Mouse (Mus musculus) limb, embryonic 14.5 days (tissue): ENCODE results near the gene Gsg1l. TPM values are rescaled to one million over a fixed set of nuclear protein-coding genes. Genes with fewer than 3 reads are reported as not detected.

ENCODE experiments used
- ATAC-seq: fragments of 200-750 bp; cut with Nextera tagmentation; 2 replicates; pipeline ENCODE4 v1.8.0; 2017; ENCODE audit warnings: low read depth, moderate number of reproducible peaks, moderate TSS enrichment; ENCODE audit not compliant: low FRiP score
- DNase-seq: peaks from one replicate; pipeline ENCODE4 v3.0.0-alpha.2; 2015; ENCODE audit warnings: low spot score
- H3K27ac ChIP-seq: fragments of 300-500 bp; sonication (generic); replicated peaks from 2 replicates; pipeline ENCODE4 v1.5.1; 2014; ENCODE audit warnings: low read depth, mild to moderate bottlenecking, low read length, moderate library complexity, mixed read lengths
- H3K27me3 ChIP-seq: fragments of 300-500 bp; sonication (generic); 2 replicates; pipeline ENCODE4 v1.6.1; 2014; ENCODE audit warnings: low read length, mixed read lengths; ENCODE audit not compliant: control insufficient read depth, insufficient read depth
- H3K36me3 ChIP-seq: fragments of 300-500 bp; sonication (generic); 2 replicates; pipeline ENCODE4 v1.6.1; 2014; ENCODE audit warnings: mild to moderate bottlenecking, low read length, moderate library complexity, mixed read lengths; ENCODE audit not compliant: control insufficient read depth, insufficient read depth
- H3K4me1 ChIP-seq: fragments of 300-500 bp; sonication (generic); 2 replicates; pipeline ENCODE4 v1.6.1; 2014; ENCODE audit warnings: antibody characterized with exemption, low read length, mixed read lengths; ENCODE audit not compliant: control insufficient read depth, insufficient read depth
- H3K4me2 ChIP-seq: fragments of 300-500 bp; sonication (generic); replicated peaks from 2 replicates; pipeline ENCODE4 v1.6.1; 2014; ENCODE audit warnings: low read depth, mild to moderate bottlenecking, low read length, moderate library complexity; ENCODE audit not compliant: severe bottlenecking
- H3K4me3 ChIP-seq: fragments of 300-500 bp; sonication (generic); replicated peaks from 2 replicates; pipeline ENCODE4 v1.5.1; 2014; ENCODE audit warnings: low read length
- H3K9ac ChIP-seq: fragments of 300-500 bp; sonication (generic); 2 replicates; pipeline ENCODE4 v1.6.1; 2014; ENCODE audit warnings: mild to moderate bottlenecking, low read depth, low read length, moderate library complexity; ENCODE audit not compliant: severe bottlenecking
- H3K9me3 ChIP-seq: fragments of 300-500 bp; sonication (generic); 2 replicates; pipeline ENCODE4 v1.6.1; 2016; ENCODE audit warnings: low read length; ENCODE audit not compliant: control insufficient read depth
- POLR2A ChIP-seq: fragments of 200-500 bp; IDR thresholded peaks from 2 replicates; pipeline ENCODE4 v1.8.0; 2012; ENCODE audit warnings: inconsistent platforms, mild to moderate bottlenecking, moderate library complexity, borderline replicate concordance; ENCODE audit not compliant: insufficient read depth, insufficient read length; ENCODE audit errors: extremely low read depth
- WGBS: fragments of 180-500 bp; shearing (Covaris S2); extraction: QIAGEN DNeasy Blood & Tissue Kit; methylation state at CpG from one replicate; pipeline ENCODE4 v1.1.7; 2014; 5-methylcytosine and 5-hydroxymethylcytosine counted together
- polyA plus RNA-seq, 2 experiments: library from polyadenylated mRNA; depleted of rRNA in 1 of 2; stranded (reverse) in 1 of 2; unstranded in 1 of 2; fragments of >200 nt; fragmentation: Nextera tagmentation in 1 of 2; extraction: Ambion mirVana in 1 of 2; gene quantifications; 2 replicates each; pipeline versions ENCODE4 v1.2.1 to v1.2.3; 2012 to 2014

Gene Gsg1l
- polyA plus RNA-seq, 2 experiments = 2.4 to 4.3 TPM

DNA sequence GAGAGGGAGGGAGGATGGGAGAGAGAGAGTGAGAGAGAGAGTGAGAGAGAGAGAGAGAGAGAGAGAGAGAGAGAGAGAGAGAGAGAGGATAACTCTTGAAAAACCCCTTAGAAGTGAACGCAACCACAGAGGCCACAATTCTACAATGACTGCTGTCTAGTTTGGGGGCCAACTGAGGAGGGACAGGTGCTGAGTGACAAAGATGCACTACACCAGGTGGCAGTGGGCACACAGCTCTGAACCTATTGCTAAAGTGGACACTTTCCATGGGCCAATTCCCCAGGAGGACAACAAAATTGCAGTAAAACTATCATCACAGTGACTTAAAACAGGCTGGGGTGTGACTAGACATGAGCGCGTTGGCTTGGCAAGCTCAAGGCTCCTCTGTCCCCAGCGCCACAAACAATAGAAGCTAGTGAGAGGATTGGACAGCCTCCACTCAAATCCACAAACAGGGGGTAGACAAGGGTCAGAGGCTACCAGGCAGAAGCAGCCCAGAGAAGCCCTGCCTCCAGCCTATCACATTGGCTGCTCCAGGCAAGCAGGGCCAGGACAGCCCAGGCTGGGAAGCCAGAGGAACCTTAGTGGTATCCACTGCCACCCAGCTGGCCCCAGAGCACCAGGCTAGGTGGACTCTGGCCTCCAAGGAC lies 73.9 kb downstream of the Gsg1l start:
- no peak for DNase-seq
- no peak overlapping the region for H3K4me2 ChIP-seq

GRCm38 (mm10) chr7:126007132-126007910 lies 74.9 kb downstream of the Gsg1l start:
- no peak overlapping the region for H3K4me2 ChIP-seq
- H3K4me1 ChIP-seq = peaks cover 3% of the 10 kb centered on the region; the same call in 1 of the 2 replicates
- no peak for ATAC-seq
- H3K4me3 ChIP-seq = no peak overlapping the region
- no peak for TF ChIP-seq POLR2A
- H3K9ac ChIP-seq = no peak overlapping the region
- no peaks in the 10 kb centered on the region for H3K36me3 ChIP-seq
- no peaks in the 10 kb centered on the region for H3K9me3 ChIP-seq
- WGBS = 38% methylated on average over 10 of the region's 10 CpGs
- H3K27ac ChIP-seq = no peak overlapping the region
- H3K27me3 ChIP-seq = no peaks in the 10 kb centered on the region
- no peak for DNase-seq

More for the DNA sequence above, 73.9 kb downstream of the Gsg1l start:
- Histone ChIP-seq H3K27ac (no peak overlapping the region), H3K4me1 (peaks cover 7% of the 10 kb centered on the region; the same call in 1 of the 2 replicates), H3K9me3 (no peaks in the 10 kb centered on the region), H3K9ac (no peak overlapping the region), H3K36me3 (no peaks in the 10 kb centered on the region), H3K27me3 (no peaks in the 10 kb centered on the region), H3K4me3 (no peak overlapping the region)
- 78% methylated on average over 4 of the region's 4 CpGs for WGBS
- no peak for TF ChIP-seq POLR2A
- ATAC-seq = 0 out of 2 replicates have a peak, but pooled peaks have one; percentile 6

DNA sequence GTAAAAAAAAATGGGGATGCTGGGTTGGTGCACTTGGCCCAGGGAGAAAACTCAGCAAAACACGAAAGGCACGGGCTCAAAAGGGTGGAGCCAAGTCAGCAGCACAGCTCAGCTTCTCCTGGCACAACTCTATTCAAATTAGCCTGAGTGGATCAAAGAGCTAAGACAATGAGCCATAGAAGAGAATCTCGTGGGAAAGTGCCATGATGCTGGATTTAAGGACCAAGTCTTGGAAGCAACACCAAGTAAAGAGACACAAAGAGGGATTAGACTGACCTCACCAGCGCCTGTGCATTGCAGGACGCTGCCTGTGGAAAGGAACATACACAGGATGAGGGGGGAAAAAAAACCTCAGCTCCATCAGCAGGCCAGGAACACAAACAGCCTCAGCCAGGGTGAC lies 76.9 kb downstream of the Gsg1l start:
- no peak for TF ChIP-seq POLR2A
- no peak overlapping the region for H3K27ac ChIP-seq
- H3K4me1 ChIP-seq = no peaks in the 10 kb centered on the region
- no peaks in the 10 kb centered on the region for H3K36me3 ChIP-seq
- no peaks in the 10 kb centered on the region for H3K27me3 ChIP-seq
- ATAC-seq (no peak), DNase-seq (no peak)
- H3K4me3 ChIP-seq = no peak overlapping the region
- WGBS = 57% methylated on average over 5 of the region's 5 CpGs
- H3K9me3 ChIP-seq = no peaks in the 10 kb centered on the region
- no peak overlapping the region for H3K4me2 ChIP-seq
- no peak overlapping the region for H3K9ac ChIP-seq

DNA sequence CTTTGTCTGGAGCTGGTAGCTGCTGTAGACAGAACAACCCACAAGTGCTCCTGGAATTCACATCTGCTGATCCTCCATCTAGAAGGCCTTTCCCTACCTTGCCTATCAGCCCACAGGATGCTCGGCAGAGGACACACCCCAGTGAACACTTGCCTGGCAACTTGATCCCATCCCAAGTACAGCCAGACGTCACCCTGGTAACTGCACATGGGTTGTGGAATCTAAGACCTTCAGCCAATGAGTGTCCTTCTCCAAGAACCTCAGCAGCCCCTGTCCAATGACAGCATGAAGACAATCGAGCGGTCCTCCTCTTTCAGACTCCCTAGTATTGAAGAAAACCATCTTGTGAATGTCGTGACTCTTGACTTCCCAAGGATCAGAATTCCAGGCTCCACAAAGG lies 80.5 kb downstream of the Gsg1l start:
- H3K4me2 ChIP-seq = no peak overlapping the region
- H3K27me3 ChIP-seq = no peaks in the 10 kb centered on the region
- no peak; the same call in 1 of the 2 replicates for ATAC-seq
- H3K9ac ChIP-seq = no peak overlapping the region
- no peaks in the 10 kb centered on the region for H3K4me1 ChIP-seq
- TF ChIP-seq POLR2A = no peak
- DNase-seq = no peak
- 60% methylated on average over 5 of the region's 5 CpGs for WGBS
- H3K36me3 ChIP-seq = no peaks in the 10 kb centered on the region
- no peak overlapping the region for H3K27ac ChIP-seq
- no peak overlapping the region for H3K4me3 ChIP-seq
- no peaks in the 10 kb centered on the region for H3K9me3 ChIP-seq

DNA sequence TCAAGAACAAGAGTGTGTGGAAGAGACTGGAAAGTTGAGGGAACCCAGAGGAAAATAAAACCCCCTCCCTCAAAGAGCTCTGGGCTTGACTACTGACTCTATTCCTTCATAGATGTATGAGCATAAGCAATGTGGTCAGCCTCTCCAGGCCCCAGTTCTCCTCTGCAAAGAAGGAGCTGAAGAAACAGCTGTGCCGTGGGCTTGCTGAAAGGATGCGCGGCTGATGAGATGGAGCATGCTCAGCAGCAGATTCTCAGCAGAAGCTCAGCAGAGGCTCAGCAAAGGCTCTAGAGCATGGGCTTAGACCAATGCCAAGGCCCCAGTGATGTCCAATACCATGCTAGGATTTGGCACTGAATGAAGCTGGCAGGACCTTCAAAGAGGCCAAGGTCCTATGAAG lies 82.3 kb downstream of the Gsg1l start:
- H3K9me3 ChIP-seq = no peaks in the 10 kb centered on the region
- H3K27ac ChIP-seq = no peak overlapping the region
- H3K4me1 ChIP-seq = no peaks in the 10 kb centered on the region
- ATAC-seq = no peak
- no peaks in the 10 kb centered on the region for H3K36me3 ChIP-seq
- no peak for TF ChIP-seq POLR2A
- WGBS = 96% methylated on average over 3 of the region's 3 CpGs
- no peak overlapping the region for H3K4me2 ChIP-seq
- H3K27me3 ChIP-seq = no peaks in the 10 kb centered on the region
- H3K4me3 ChIP-seq = no peak overlapping the region
- no peak for DNase-seq
- no peak overlapping the region for H3K9ac ChIP-seq
